Mouse (Mus musculus) testis, adult 2 months (tissue): ENCODE data around the gene Slco4c1.

Experiments used
- CTCF ChIP-seq: fragments of 200-500 bp; IDR thresholded peaks from 2 replicates; pipeline ENCODE4 v1.5.1; 2012; ENCODE audit warnings: low read depth, mild to moderate bottlenecking, inconsistent platforms, low read length, moderate library complexity; ENCODE audit not compliant: control insufficient read depth, insufficient read depth, insufficient replicate concordance
- POLR2A ChIP-seq: fragments of 200-500 bp; IDR thresholded peaks from 2 replicates; pipeline ENCODE4 v1.6.1; 2012; ENCODE audit warnings: low read depth, mild to moderate bottlenecking, inconsistent platforms, low read length, moderate library complexity; ENCODE audit not compliant: control insufficient read depth

- TF ChIP-seq CTCF (no peak), POLR2A (no peak)
Measured at GRCm38 (mm10) chr1:96774174-96774573, 97.8 kb downstream of the Slco4c1 start.
